Mouse (Mus musculus) forebrain, embryonic 16.5 days (tissue): ENCODE measurements around the gene Ninl. TPM values are rescaled to one million over a fixed set of nuclear protein-coding genes. Genes with fewer than 3 reads are reported as not detected.

ENCODE experiments used
- ATAC-seq: fragments of 200-750 bp; cut with Nextera tagmentation; 2 replicates; pipeline ENCODE4 v1.8.0; 2017; ENCODE audit warnings: mild to moderate bottlenecking, moderate library complexity
- H3K27ac ChIP-seq: fragments of 300-500 bp; sonication (generic); 2 replicates; pipeline ENCODE4 v1.5.1; 2014; ENCODE audit warnings: low read length, control low read depth
- H3K27me3 ChIP-seq: fragments of 300-500 bp; sonication (generic); replicated peaks from 2 replicates; pipeline ENCODE4 v1.6.1; 2014; ENCODE audit warnings: low read length; ENCODE audit not compliant: control insufficient read depth, insufficient read depth
- H3K36me3 ChIP-seq: fragments of 300-500 bp; sonication (generic); 2 replicates; pipeline ENCODE4 v1.6.1; 2014; ENCODE audit not compliant: control insufficient read depth, insufficient read depth
- H3K4me1 ChIP-seq: fragments of 300-500 bp; sonication (generic); replicated peaks from 2 replicates; pipeline ENCODE4 v1.6.1; 2014; ENCODE audit warnings: low read length; ENCODE audit not compliant: control insufficient read depth, insufficient read depth
- H3K4me2 ChIP-seq: fragments of 300-500 bp; sonication (generic); 2 replicates; pipeline ENCODE4 v1.6.1; 2014; ENCODE audit warnings: mild to moderate bottlenecking, low read length, control low read depth
- H3K4me3 ChIP-seq: fragments of 300-500 bp; sonication (generic); replicated peaks from 2 replicates; pipeline ENCODE4 v1.5.1; 2014; ENCODE audit warnings: mild to moderate bottlenecking, low read length, control low read depth
- H3K9ac ChIP-seq: fragments of 300-500 bp; sonication (generic); replicated peaks from 2 replicates; pipeline ENCODE4 v1.6.1; 2014; ENCODE audit warnings: low read depth, low read length, control low read depth
- H3K9me3 ChIP-seq: fragments of 300-500 bp; sonication (generic); 2 replicates; pipeline ENCODE4 v1.6.1; 2016; ENCODE audit warnings: low read length; ENCODE audit not compliant: control insufficient read depth
- WGBS: fragments of 180-500 bp; shearing (Covaris S2); extraction: QIAGEN DNeasy Blood & Tissue Kit; methylation state at CpG from one replicate; pipeline ENCODE4 v1.1.7; 2014; 5-methylcytosine and 5-hydroxymethylcytosine counted together
- polyA plus RNA-seq: library from polyadenylated mRNA; unstranded; fragments of >200 nt; fragmentation: Nextera tagmentation; extraction: Ambion mirVana; gene quantifications from 2 replicates; pipeline ENCODE4 v1.2.1, GENCODE M21; 2015

Ninl gene
- polyA plus RNA-seq, 1 experiment from 2014 or later, result 12.0 TPM

GRCm38 (mm10) chr2:150886315-150886714 is 152.9 kb downstream of the Ninl start:
- H3K9me3 ChIP-seq, result no peaks in the 10 kb centered on the region
- no peak overlapping the region for H3K9ac ChIP-seq
- ATAC-seq, result no peak
- no peaks in the 10 kb centered on the region for H3K36me3 ChIP-seq
- H3K4me3 ChIP-seq, result no peak overlapping the region
- no peak overlapping the region for H3K27ac ChIP-seq
- no peaks in the 10 kb centered on the region for H3K4me1 ChIP-seq
- no peaks in the 10 kb centered on the region for H3K27me3 ChIP-seq
- no peak overlapping the region for H3K4me2 ChIP-seq

GRCm38 (mm10) chr2:150885814-150886213 is 153.4 kb downstream of the Ninl start:
- H3K9me3 ChIP-seq, result no peaks in the 10 kb centered on the region
- H3K4me3 ChIP-seq, result no peak overlapping the region
- no peaks in the 10 kb centered on the region for H3K27me3 ChIP-seq
- H3K36me3 ChIP-seq, result no peaks in the 10 kb centered on the region
- no peak overlapping the region for H3K4me2 ChIP-seq
- H3K9ac ChIP-seq, result no peak overlapping the region
- WGBS, result 90% methylated on average over 1 of the region's 1 CpGs
- ATAC-seq, result no peak
- H3K4me1 ChIP-seq, result no peaks in the 10 kb centered on the region
- H3K27ac ChIP-seq, result no peak overlapping the region

GRCm38 (mm10) chr2:150884779-150885110 is 154.4 kb downstream of the Ninl start:
- no peak overlapping the region for H3K27ac ChIP-seq
- no peaks in the 10 kb centered on the region for H3K4me1 ChIP-seq
- no peak for ATAC-seq
- H3K27me3 ChIP-seq, result no peaks in the 10 kb centered on the region
- no peak overlapping the region for H3K4me2 ChIP-seq
- H3K36me3 ChIP-seq, result no peaks in the 10 kb centered on the region
- no peak overlapping the region for H3K9ac ChIP-seq
- WGBS, result 87% methylated on average over 1 of the region's 1 CpGs
- no peak overlapping the region for H3K4me3 ChIP-seq
- H3K9me3 ChIP-seq, result no peaks in the 10 kb centered on the region

Other genes with a start within 250 kb of the Ninl start
- 109 and 115 TPM in 2 replicates for gene Abhd12, start 134.6 kb downstream of the Ninl start, polyA plus RNA-seq
- 24.2 and 28.6 TPM in 2 replicates for gene Gins1, start 134.0 kb downstream of the Ninl start, polyA plus RNA-seq
- gene Nanp, start within 50 bp of the Ninl start, polyA plus RNA-seq, result 28.3 and 35.4 TPM in 2 replicates
- gene Gm14151, start 53.0 kb upstream of the Ninl start, polyA plus RNA-seq, result not detected in 2 replicates
- gene Gm14147, start 58.9 kb upstream of the Ninl start, polyA plus RNA-seq, result not detected in 2 replicates